Mouse (Mus musculus) 3T3-L1 (cell line): Measurements from ENCODE around the gene Plekhg1.
A peak's percentile ranks its signal among the peaks of the same experiment; 100 is the strongest.

Source experiments
- DNase-seq: peaks from one replicate; pipeline ENCODE4 v3.0.0-alpha.2; 2015; ENCODE audit warnings: low read depth, low spot score

The Plekhg1 gene

DNA sequence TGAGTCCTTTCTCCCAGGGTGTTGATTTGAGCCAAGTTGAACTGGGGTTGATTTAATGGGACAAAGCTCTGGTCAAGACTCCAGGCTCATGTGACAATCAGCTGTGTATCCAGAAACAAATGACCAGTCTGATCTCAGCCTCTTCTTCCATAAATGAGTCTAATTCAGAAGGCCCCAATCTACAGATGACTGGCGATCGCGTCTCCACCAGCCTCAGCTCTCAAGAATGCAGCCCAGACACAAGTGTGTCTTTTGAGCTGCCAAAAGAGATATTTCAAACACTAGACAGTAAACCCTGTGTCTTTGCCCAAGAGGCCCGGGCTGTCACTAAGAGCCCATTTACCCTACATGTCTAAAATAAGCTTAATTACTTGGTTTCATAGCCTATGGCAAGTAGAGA lies 148.3 kb downstream of the Plekhg1 start:
- no peak for DNase-seq

DNA sequence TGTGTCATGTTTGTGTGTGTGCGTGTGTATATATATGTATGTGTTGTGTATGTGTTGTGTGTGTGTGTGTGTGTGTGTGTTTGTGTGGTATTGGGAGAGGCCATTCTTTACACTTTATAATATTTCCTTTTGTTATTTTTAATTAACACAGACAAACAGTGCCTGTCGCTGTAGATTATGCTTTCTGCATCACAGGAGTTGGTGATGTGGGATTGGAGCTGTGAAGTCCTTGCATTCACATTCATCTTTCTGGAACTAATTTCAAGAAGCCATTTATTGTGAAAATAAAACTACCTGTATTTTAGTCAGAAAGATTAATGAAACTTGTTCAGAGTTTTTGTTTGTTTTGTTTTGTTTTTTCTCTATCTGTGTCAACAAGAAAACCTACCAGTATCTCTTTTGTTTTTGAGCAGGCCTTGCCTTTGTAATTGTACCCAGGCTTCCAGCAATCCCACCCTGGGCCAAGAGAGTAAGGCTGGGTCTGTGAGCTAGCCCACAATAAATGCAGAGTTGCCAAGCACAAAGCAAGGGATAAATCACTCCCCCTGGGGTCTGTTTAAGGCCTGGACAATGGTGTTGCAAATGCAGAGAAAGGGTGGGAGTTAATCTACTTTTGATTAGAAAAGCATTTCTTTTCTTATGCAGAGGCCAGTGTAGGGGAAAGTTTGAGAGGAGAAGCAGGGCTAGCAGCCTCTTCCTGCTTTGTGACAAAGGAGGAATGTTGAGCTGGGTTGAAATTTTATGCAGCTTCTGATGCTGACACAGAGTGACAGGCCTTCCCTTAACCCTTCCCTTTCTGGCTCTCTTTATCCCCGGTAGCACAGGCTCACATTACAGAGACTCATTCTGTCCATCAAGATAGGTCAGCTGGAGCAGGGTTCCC lies 151.5 kb downstream of the Plekhg1 start:
- no peak for DNase-seq

GRCm38 (mm10) chr10:3892368-3892767 lies 152.2 kb downstream of the Plekhg1 start:
- DNase-seq: no peak

- DNase-seq: no peak
These were observed 157.9 kb downstream of the Plekhg1 start for GRCm38 (mm10) chr10:3898068-3898467.

- no peak for DNase-seq
These were observed 160.3 kb downstream of the Plekhg1 start for GRCm38 (mm10) chr10:3900416-3900956.

DNA sequence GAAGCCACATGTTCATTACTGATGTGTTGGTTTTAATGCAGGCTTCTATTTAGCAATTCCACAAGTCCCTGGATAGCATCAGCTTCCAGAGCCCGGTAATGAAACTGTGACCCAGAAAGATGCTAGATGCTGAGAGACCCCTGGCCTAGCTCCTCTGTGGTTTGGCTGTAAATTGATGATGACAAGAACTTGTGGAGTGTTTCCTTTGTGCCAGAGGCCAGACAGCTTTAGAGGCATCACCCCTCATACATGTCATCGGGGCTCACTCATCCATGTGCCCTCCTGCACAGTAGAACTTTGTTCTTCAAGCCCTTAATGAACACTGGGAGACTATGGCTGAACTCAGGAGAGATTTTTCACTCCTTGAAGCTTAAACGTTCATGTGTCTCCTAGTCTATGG lies 165.6 kb downstream of the Plekhg1 start:
- DNase-seq: no peak

GRCm38 (mm10) chr10:3914104-3914503 lies 173.9 kb downstream of the Plekhg1 start:
- DNase-seq: no peak

- DNase-seq: no peak
These were observed 180.4 kb downstream of the Plekhg1 start for GRCm38 (mm10) chr10:3920368-3921152.

GRCm38 (mm10) chr10:3928008-3928545 lies 187.9 kb downstream of the Plekhg1 start:
- DNase-seq: no peak

- no peak for DNase-seq
These were observed 191.7 kb downstream of the Plekhg1 start for GRCm38 (mm10) chr10:3931831-3932230.

- DNase-seq: no peak
These were observed 193.3 kb downstream of the Plekhg1 start for GRCm38 (mm10) chr10:3933311-3933940.

DNA sequence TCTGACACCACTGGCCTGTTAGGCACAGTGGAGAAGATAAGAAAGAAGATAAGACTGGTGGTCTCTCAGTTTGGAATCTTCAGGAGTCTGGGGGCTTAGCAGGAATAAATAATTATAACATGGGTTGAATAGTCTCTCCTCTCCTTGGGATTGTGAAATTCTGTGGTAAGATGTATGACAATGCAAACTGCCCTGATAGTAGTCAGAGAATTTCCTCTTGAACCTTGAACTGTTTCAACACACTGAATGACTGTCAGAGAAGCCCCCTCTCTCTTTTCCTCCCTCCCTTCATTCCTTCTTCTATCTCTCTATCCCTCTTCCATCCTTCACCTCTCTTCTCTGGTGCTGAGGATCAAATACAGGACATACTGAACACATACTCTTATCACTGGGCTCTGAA lies 196.7 kb downstream of the Plekhg1 start:
- no peak for DNase-seq

DNA sequence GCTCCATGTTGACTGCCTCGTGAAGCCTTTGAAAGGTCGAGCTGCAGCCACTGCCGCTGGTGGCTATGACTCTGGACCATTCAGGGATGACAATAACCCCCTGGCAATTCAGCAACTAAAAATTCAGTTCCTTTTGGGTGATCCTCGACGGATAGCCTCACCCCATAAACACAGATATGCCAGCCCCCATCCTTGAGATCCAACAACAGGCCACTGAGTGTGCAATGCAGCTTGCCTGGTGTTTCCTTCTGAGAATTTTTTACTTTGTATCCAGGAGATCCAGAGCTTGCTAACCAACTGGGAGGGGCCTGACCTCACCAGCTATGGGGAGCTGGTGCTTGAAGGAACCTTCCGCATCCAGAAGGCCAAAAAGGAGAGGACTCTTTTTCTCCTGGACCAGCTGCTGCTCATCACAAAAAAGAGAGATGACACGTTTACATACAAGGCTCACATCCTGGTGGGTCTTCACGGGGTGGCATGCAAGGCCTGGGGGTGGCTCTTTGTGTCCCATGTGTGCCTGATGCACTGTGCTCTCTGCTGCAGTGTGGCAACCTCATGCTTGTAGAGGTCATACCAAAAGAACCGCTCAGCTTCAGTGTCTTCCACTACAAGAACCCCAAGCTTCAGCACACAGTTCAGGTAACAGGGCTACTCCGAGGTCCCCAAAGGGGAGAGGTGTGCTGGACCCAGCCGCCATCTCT lies 199.9 kb downstream of the Plekhg1 start:
- no peak for DNase-seq

GRCm38 (mm10) chr10:3940596-3940975 lies 200.4 kb downstream of the Plekhg1 start:
- no peak for DNase-seq

DNA sequence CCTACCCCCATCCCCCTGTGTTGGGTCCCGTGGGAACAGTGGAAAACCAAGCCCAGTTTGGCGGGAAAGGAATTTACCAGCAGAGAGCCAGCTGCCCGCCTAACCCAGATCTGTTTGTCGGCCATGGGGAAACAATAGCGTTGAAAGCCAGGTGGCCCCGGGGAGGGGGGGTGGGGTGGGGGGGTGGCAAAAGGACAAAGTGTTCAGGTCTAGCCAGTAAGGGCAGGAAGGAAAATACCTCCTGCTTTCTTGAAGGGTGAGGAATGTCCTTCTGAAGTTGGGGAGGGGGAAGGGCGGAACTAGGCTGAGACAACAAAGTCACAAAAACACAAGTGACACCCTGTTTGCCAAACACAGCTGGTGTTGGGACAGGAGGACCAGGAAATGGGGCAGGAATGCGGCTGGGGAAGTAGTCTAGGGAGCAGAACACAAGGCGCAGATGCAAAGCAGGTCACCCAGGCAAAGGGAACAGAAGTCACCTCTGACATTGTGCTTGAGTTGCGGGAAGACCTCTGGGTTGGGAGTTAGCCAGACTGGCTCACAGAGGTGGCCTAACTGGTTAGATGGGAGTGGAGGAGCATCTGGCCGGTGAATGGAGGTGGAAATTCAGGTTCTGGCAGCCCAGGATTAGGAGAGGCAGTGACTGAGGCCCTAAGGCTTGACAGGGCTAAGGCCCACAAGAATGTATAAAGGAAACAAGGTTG lies 201.0 kb downstream of the Plekhg1 start:
- no peak for DNase-seq

GRCm38 (mm10) chr10:3942289-3942688 lies 202.1 kb downstream of the Plekhg1 start:
- DNase-seq: no peak

DNA sequence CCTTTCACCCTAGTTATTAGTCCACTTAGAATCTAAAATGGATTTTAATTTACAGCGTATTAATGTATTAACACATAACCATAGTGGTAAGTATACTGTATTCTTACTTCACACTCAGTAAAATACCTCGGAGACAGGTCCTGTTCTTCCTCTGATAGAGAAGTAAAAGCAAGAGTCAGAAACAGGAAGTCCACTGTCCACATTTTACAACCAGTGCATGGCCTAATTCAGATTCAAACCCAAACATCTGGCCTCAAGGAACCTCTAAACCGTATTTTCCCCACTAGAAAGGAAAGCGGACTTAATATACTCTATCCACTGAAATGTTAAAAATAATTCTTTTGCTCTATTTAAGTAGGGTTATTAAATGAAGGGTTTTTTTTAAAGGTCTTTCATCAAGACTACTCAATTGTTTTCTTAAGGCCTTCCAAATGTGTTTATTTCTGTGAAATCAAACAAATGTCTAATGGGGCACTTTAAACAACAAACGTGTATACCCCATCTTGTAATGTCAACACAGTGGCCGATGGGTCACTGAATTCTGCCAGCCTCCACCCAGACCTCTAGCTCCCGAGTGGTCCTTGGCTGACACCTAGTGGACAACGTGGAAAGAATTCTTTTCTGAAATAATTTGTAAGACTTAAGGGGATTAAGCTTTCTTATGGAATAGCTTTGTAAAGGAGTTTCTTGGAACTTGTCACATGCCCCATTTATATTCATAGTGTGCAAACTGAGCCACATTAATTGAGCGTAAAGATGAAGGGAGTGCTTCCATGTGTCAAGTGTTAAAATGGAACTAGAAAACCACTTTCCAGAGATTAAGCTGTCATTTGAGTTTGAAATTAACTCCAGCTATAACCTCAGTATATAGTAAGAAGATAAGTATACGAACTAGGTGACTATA lies 203.6 kb downstream of the Plekhg1 start:
- peak; percentile 75 for DNase-seq

DNA sequence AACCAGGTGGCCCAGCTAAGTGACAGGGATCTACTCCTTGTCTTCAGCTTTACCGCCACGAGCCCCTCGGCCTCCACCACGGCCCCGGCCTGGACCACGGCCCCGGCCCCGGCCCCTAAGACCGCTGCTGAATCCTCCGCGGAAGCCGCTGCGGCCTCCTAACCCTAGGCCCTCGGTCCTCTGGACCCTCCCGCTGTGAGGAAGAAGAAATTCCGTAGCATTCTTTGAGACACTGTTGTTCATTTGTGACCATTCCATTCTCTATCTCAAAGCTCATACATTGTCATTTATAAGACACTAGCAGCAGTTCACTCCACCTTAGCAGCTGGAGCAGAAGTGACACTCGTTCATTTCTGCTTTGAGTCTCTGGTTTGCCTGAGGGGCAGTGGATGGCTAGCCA lies 206.7 kb downstream of the Plekhg1 start:
- no peak for DNase-seq

- DNase-seq: no peak
These were observed 207.2 kb downstream of the Plekhg1 start for GRCm38 (mm10) chr10:3947346-3947745.
